Mouse (Mus musculus) lung, postnatal 0 days (tissue): ENCODE results near the gene Emc6.

Source experiments
- CTCF ChIP-seq: IDR thresholded peaks from 2 replicates; pipeline ENCODE4 v1.5.1; 2016; ENCODE audit warnings: antibody characterized with exemption, mild to moderate bottlenecking
- EP300 ChIP-seq: IDR thresholded peaks from 2 replicates; pipeline ENCODE4 v1.6.1; 2016; ENCODE audit warnings: antibody characterized with exemption, mild to moderate bottlenecking, control low read depth

DNA sequence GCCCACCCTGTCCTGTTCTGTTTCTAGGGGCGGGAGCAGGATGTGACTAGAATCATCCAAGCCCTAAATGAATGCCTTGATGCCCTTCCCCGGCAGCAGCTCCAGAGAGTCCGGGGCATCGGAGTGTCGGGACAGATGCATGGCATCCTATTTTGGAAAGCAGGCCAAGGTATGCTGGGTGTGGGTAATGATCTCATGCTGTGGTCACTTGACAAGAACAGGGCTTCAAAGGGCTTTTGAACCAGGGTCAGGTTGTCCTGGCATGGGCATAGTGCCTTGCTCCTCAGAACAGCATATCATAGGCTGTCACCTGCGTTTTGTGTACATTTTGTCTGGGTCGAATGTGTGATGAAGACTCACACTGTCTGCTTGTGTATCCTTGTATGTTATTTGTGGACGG is 27.1 kb upstream of the Emc6 start:
- no peak for TF ChIP-seq CTCF
- no peak for TF ChIP-seq EP300
